Mouse (Mus musculus) brain, adult 2 months (tissue): Measurements from ENCODE around the gene Gnat1.

Experiments
- DNase-seq: peaks from one replicate; pipeline ENCODE4 v3.0.0; 2011; ENCODE audit warnings: low read depth, low spot score

Gnat1 gene

DNA sequence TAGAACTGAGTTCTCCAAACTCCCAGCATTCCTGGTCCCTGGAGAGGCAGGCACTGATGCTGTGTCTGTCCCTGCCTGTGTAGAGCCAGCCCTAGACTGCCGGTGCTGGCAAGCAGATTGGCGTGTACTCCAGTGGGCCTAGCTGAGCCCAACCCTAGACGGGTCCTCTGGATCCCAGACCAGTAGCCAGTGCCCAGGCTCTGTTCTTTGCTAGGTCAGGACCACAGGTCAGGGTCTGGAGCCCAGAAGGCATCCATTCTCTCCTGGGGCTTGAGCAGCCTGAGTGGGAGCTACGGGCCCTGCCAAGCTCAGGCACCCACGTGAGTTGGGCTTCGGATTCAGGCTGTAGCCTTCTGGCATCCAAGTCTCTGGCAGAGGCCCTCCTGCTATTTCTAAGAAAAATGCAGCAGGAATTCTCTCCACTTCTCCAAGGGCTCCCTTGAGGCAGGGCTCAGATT is 20.6 kb upstream of the Gnat1 start:
- peak; percentile 74 for DNase-seq

- DNase-seq: no peak
Measured at GRCm38 (mm10) chr9:107699376-107699980, 20.0 kb upstream of the Gnat1 start.

DNA sequence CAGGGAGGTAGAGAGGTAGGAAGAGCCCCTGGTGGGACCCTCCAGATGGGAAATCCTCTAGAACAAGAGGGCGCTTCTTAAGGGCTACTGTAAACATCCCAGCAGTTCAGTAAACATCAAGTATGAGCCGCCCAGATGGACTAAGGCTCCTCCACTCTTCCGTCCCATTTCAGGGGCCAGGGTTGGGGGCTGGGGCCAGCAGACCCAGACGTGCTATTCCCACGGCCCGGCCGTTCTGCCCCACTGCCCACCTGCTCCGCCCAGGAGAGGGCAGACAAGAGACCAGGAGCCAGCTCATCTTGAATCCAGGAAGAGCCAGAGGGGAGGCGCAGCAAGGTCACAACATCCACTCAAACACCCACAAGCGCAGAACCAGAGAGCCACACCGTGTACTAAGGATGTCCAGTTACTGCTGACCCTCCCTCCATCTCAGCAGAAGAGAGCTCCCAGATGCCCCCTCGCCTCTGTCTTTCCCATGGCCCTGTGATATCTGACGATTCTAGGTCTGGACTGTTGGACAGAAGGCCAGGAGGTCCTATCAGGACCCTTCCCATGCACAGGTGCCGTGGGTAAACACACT is 19.2 kb upstream of the Gnat1 start:
- DNase-seq: no peak

- DNase-seq: no peak
Measured at GRCm38 (mm10) chr9:107697811-107698521, 18.5 kb upstream of the Gnat1 start.

DNA sequence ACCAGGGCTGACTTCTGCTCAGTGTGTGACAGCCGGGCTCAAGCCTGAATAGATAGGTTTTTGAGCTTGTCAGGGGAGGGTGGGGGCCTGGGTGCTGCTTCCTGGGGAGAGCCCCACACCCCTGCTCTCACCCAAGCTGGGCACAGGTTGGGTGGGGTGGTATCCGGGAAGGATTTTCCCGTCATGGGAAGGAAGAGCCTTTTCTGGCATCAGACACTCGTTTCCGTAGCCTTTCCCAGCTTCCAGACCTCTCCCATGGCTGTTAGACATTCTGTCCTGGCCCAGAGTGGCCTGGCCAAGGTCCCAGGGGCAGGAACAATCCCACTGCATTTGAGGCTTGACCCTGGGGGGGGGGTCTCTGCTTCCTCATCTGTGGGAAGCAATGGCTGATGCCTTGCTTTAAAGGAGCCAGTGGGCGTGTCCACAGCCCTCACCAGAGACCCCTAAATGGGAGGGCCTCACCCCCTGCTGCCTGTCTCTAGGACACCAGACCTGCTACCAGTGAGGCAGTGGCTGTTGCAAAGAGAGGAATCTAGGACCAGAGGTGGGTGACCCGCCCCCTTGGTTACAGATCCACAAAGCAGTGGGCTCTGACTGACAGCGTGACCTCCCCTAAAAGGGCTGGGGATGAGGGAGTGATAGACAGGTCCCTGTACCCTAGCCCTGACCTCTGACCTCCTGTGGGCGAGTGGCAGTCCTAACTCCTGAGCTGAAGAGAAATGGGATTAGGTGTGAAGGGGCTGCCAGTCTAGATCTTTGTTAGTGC is 17.5 kb upstream of the Gnat1 start:
- no peak for DNase-seq

- no peak for DNase-seq
Measured at GRCm38 (mm10) chr9:107696106-107696479, 16.6 kb upstream of the Gnat1 start.

- no peak for DNase-seq
Measured at GRCm38 (mm10) chr9:107695441-107696105, 16.1 kb upstream of the Gnat1 start.

DNA sequence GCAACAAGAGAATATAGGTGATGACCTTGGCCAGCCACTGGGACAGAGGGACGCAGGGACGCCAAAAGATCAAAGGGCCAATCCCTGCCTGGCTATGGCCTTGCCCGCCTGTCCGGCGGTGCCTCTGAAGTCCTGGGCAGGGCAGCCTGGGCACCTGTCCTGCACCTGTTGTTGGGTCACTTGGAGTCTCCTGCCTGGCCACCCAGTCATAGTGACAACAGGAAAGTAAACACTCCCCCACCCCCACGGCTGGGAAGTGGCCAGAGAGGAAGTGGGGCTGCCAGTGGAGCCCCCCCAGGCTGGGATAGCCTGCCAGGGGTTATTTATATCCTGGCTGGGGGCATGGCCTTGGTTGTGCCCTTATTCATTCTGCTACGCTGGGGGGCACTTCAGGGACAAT is 15.1 kb upstream of the Gnat1 start:
- no peak for DNase-seq

DNA sequence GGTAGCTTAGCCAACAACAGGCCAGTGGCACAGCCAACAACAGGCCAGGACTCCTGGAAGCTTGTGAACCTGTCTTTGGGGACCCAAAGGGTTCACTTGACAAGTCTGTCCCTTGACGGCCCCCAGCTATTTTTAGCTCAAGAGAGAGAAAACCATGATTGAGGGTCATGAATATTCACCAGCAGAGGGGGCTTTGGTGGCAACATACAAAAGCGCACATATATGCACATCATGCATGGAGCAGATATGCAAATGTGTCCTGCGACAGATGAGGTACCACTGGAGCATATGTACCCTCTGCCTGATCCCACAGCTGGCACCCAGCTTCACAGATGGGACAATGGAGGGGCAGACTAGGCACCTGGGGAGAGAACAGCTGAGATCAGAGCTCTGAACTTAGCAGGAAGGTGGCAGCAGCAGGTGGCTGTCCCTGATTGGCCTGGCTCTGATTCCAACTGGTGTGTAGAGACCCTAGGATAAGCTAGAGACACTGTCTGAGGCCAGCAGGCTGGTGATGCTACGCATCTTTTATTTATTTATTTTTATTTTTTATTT is 14.0 kb upstream of the Gnat1 start:
- no peak for DNase-seq

- DNase-seq: no peak
Measured at GRCm38 (mm10) chr9:107692785-107693184, 13.3 kb upstream of the Gnat1 start.

- no peak for DNase-seq
Measured at GRCm38 (mm10) chr9:107690391-107690790, 10.9 kb upstream of the Gnat1 start.

- no peak for DNase-seq
Measured at GRCm38 (mm10) chr9:107688939-107689338, 9.4 kb upstream of the Gnat1 start.

- DNase-seq: no peak
Measured at GRCm38 (mm10) chr9:107688415-107688814, 8.9 kb upstream of the Gnat1 start.

DNA sequence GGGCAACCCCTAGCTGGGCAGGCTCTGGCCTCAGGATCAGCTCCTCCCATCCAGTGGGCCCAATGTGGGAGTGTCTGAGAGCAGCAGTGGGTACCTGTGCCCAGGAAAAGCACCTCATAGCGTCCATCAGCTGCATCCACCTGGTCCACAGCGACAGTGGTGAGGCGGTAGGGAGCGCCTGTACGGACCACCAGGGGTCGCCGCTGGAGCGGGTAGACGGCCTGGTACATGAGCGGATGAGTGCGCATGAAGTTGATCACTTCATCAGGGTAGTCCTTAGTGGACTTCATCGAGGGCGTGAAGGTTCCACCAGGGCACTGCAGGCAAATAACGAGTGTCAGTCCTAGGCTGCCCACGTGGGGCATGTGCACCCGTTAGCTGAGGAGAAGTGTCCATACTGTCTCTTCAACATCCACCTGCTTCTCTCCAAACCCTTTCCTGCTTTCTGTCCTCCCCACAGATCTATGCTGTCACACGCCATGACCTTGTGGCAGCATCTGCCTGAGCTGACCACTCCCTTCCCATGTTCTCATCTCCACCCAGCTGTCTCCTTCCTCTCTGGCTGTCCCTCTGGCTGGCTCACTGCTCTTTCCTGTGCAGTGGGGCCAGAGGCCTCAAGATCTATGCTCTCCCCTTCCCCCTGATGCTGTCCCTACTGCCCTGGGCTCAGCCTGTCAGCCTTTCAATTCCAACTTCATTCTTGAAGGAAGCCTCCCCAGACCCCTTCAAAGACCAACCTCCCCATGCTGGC is 5.9 kb upstream of the Gnat1 start:
- no peak for DNase-seq

DNA sequence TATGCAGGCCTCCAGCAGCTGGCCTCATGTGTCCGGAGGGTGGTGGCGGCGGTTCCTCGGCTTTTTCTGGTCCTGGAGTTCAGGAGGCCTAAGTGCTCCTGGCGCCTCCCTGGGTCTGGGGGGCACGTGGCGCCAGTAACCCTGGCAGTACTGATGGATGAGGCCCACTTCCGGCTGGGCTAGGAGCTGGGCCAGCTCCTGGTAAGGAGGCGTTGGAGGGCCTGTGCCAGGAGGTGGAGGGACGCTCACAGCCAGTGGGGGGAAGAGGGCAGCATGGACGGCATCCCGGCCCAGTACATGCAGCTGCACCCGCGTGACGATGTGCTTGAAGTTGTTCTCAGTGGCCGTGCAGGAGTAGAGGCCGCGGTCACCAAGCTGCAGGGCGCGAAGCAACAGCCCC is 2.9 kb upstream of the Gnat1 start:
- DNase-seq: no peak

- no peak for DNase-seq
Measured at GRCm38 (mm10) chr9:107678861-107679260, 651 bp downstream of the Gnat1 start.

GRCm38 (mm10) chr9:107677819-107678526 is 1.5 kb downstream of the Gnat1 start:
- DNase-seq: peak; percentile 87

- peak; percentile 67 for DNase-seq
Measured at GRCm38 (mm10) chr9:107677091-107677784, 2.3 kb downstream of the Gnat1 start.

GRCm38 (mm10) chr9:107676302-107676701 is 3.2 kb downstream of the Gnat1 start:
- DNase-seq: peak; percentile 33
